Mouse (Mus musculus) C2C12 (cell line): ENCODE results near the gene Prkab1. TPM values are rescaled to one million over a fixed set of nuclear protein-coding genes. Genes with fewer than 3 reads are reported as not detected.

Experiments used
- H3K27me3 ChIP-seq: one replicate; pipeline ENCODE4 v1.6.1; 2011; ENCODE audit not compliant: control insufficient read depth, insufficient read depth, insufficient read length
- H3K36me3 ChIP-seq: one replicate; pipeline ENCODE4 v1.6.1; 2011; ENCODE audit not compliant: control insufficient read depth, insufficient read depth
- H3K4me3 ChIP-seq: one replicate; pipeline ENCODE4 v1.5.1; 2011; ENCODE audit warnings: mild to moderate bottlenecking, control low read depth; ENCODE audit not compliant: poor library complexity, insufficient read depth, severe bottlenecking
- H3K79me2 ChIP-seq: one replicate; pipeline ENCODE4 v1.6.1; 2011; ENCODE audit not compliant: control insufficient read depth, insufficient read depth
- H3K79me3 ChIP-seq: one replicate; pipeline ENCODE4 v1.6.1; 2011; ENCODE audit warnings: low read depth, control low read depth
- H3ac ChIP-seq: one replicate; pipeline ENCODE3; 2011; ENCODE audit warnings: low read depth; ENCODE audit not compliant: control insufficient read depth, insufficient read length
- CEBPB ChIP-seq: IDR thresholded peaks from one replicate; pipeline ENCODE4 v1.6.1; 2011; ENCODE audit warnings: low read depth, mild to moderate bottlenecking, control low read depth, moderate library complexity
- CTCF ChIP-seq: IDR thresholded peaks from one replicate; pipeline ENCODE4 v1.5.1; 2011; ENCODE audit not compliant: control insufficient read depth, insufficient read depth, insufficient read length
- FOSL1 ChIP-seq: IDR thresholded peaks from one replicate; pipeline ENCODE4 v1.8.0; 2011; ENCODE audit warnings: mild to moderate bottlenecking, low read length; ENCODE audit not compliant: poor library complexity, insufficient read depth, severe bottlenecking
- MAX ChIP-seq: IDR thresholded peaks from one replicate; pipeline ENCODE4 v1.6.1; 2011; ENCODE audit warnings: mild to moderate bottlenecking, control low read depth
- MYOD1 ChIP-seq: IDR thresholded peaks from one replicate; pipeline ENCODE4 v1.6.1; 2011; ENCODE audit warnings: low read depth; ENCODE audit not compliant: control insufficient read depth, insufficient read length
- MYOG ChIP-seq: IDR thresholded peaks from one replicate; pipeline ENCODE4 v1.6.1; 2011; ENCODE audit not compliant: control insufficient read depth, insufficient read length; ENCODE audit errors: extremely low read depth
- USF1 ChIP-seq: IDR thresholded peaks from one replicate; pipeline ENCODE4 v1.6.1; 2011; ENCODE audit warnings: low read depth, mild to moderate bottlenecking, control low read depth, moderate library complexity
- polyA plus RNA-seq: library from polyadenylated mRNA; unstranded; fragments of >200 nt; fragmentation: generic; extraction: Trizol; gene quantifications from one replicate; pipeline ENCODE4 v1.2.1, GENCODE M21; 2012; ENCODE audit warnings: missing spikeins

The Prkab1 gene
- polyA plus RNA-seq, 1 experiment = 48.6 TPM

DNA sequence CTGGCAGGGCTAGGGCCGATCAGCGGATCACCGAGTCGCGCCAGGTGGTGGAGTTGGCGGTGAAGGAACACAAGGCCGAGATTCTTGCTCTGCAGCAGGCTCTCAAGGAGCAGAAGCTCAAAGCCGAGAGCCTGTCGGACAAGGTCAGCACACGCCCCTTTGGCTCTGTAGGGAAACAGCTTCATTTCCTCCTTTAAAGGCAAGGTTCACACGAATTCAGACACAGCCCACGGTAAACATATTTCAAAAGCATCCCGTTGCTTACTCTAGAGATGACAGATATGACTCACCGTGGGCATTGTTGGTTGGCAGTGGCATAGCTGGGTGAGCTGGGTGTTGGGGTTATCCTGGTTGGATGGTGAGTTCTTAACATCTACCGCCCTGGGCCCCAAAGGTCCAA lies 53.1 kb downstream of the Prkab1 start:
- H3ac ChIP-seq = no peak overlapping the region
- H3K36me3 ChIP-seq = peaks cover 51% of the 10 kb centered on the region
- H3K27me3 ChIP-seq = no peaks in the 10 kb centered on the region
- TF ChIP-seq CTCF (no peak), FOSL1 (no peak), CEBPB (no peak), MYOD1 (no peak), MYOG (no peak), USF1 (no peak), MAX (no peak)
- no peak overlapping the region for H3K4me3 ChIP-seq
- H3K79me2 ChIP-seq = no peaks in the 10 kb centered on the region
- no peaks in the 10 kb centered on the region for H3K79me3 ChIP-seq

Other genes with a start within 250 kb of the Prkab1 start
- 19.9 TPM for gene Cit, start 179.2 kb downstream of the Prkab1 start, polyA plus RNA-seq
- not detected for gene Tmem233, start 58.7 kb upstream of the Prkab1 start, polyA plus RNA-seq